Mouse (Mus musculus) testis, adult 2 months (tissue): ENCODE data around the gene Fndc11.

Source experiments
- CTCF ChIP-seq: fragments of 200-500 bp; IDR thresholded peaks from 2 replicates; pipeline ENCODE4 v1.5.1; 2012; ENCODE audit warnings: low read depth, mild to moderate bottlenecking, inconsistent platforms, low read length, moderate library complexity; ENCODE audit not compliant: control insufficient read depth, insufficient read depth, insufficient replicate concordance
- POLR2A ChIP-seq: fragments of 200-500 bp; IDR thresholded peaks from 2 replicates; pipeline ENCODE4 v1.6.1; 2012; ENCODE audit warnings: low read depth, mild to moderate bottlenecking, inconsistent platforms, low read length, moderate library complexity; ENCODE audit not compliant: control insufficient read depth

DNA sequence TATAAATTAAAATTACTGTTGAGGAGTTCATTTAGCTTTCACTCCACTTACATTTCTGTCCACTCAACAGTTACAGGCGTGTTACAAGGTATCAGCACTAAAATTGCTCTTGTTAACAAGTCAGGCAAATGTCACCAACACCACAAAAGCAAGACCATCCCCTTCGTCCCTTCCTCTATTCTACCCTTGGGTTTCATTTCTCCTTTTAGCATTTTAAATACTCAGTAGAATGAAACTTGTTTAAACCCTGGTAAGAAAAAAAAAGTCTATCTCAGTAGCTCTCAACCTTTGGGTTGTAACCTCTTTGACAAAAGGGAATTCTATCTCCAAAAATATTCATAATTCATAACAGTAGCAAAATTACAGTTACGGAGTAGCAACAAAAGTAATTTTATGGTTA is 26.8 kb upstream of the Fndc11 start:
- TF ChIP-seq CTCF: no peak
- TF ChIP-seq POLR2A: no peak
